Mouse (Mus musculus): ENCODE results near the gene Xpot. TPM values are rescaled to one million over a fixed set of nuclear protein-coding genes. Genes with fewer than 3 reads are reported as not detected.

The Xpot gene
- polyA plus RNA-seq (2014; fragmentation: Nextera tagmentation; extraction: Ambion mirVana): 24.2 and 35.3 TPM in 2 replicates

DNA sequence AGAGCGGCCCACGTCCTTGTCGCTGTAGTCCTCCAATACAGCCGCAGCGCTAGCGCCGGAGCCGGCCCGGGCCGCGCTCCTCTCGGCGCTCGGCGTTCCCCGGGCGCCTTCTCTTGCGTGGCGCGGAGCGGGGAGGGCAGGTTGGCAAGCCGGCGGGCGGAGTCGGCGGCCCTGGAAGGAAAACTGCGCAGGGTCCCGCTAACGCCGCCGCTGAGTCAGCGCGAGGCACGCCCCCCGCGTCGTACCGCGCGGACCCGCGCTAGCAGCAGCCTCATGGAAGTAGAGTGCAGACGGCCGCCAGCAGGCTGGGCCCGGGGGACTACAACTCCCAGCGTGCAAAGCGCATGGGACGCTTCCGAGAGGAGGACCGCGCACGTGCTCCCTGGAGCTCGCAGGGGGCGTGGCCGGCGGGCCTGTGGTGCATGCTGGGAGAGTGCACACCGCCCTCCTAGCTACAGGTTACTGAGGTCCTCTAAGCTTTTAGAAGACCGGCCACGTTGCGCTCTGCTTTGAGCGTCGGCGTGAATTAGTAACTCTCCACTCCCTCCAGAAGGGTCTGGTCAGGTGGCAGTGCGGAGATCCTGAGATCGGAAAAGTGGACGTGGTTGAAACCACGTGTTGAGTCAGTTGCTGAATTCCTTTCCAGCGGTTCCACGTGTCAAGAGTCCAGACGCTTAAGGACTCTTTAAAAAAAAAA, at the start of gene Xpot:
Xpot (minus strand) TSS at position 147 of the 697 bp plus-strand sequence.
- H3K27ac ChIP-seq (replicated peaks; ENCODE audit: low read depth, low read length): peak within 1 kb of the TSS; percentile 91
- H3K4me2 ChIP-seq (ENCODE audit: low read length): peak within 1 kb of the TSS; percentile 78
- peak within 1 kb of the TSS; percentile 75 for H3K4me3 ChIP-seq (replicated peaks; ENCODE audit: low read depth, low read length)
- H3K9me3 ChIP-seq (ENCODE audit: control insufficient read depth, low read length): no peaks in the 10 kb centered on the region
- DNase-seq (peak; percentile 99), ATAC-seq (ENCODE audit: low FRiP score, low TSS enrichment) (peak; percentile 100)
- H3K9ac ChIP-seq (replicated peaks; ENCODE audit: low read length): peak within 1 kb of the TSS; percentile 78
- H3K4me1 ChIP-seq (ENCODE audit: control insufficient read depth, insufficient read depth, low read length): peaks cover 11% of the 10 kb centered on the region; the same call in 1 of the 2 replicates
- WGBS: under 1% methylated on average over 70 of the region's 70 CpGs
- H3K36me3 ChIP-seq (ENCODE audit: control insufficient read depth, insufficient read depth, low read length): peaks cover 10% of the 10 kb centered on the region; the same call in 1 of the 2 replicates
- no peaks in the 10 kb centered on the region for H3K27me3 ChIP-seq (ENCODE audit: control insufficient read depth, insufficient read depth, low read length)

GRCm38 (mm10) chr10:121669103-121669502, 43.0 kb upstream of the Xpot start:
- Histone ChIP-seq H3K27me3 (ENCODE audit: control insufficient read depth, insufficient read depth, low read length) (no peaks in the 10 kb centered on the region), H3K4me3 (replicated peaks; ENCODE audit: low read depth, low read length) (no peak overlapping the region), H3K36me3 (ENCODE audit: control insufficient read depth, insufficient read depth, low read length) (no peaks in the 10 kb centered on the region), H3K9me3 (ENCODE audit: control insufficient read depth, low read length) (no peaks in the 10 kb centered on the region), H3K4me1 (ENCODE audit: control insufficient read depth, insufficient read depth, low read length) (no peaks in the 10 kb centered on the region; the same call in 1 of the 2 replicates), H3K9ac (replicated peaks; ENCODE audit: low read length) (no peak overlapping the region), H3K4me2 (ENCODE audit: low read length) (no peak overlapping the region), H3K27ac (replicated peaks; ENCODE audit: low read depth, low read length) (no peak overlapping the region)
- no peak for DNase-seq
- no peak for ATAC-seq (ENCODE audit: low FRiP score, low TSS enrichment)
- 93% methylated on average over 10 of the region's 10 CpGs for WGBS

DNA sequence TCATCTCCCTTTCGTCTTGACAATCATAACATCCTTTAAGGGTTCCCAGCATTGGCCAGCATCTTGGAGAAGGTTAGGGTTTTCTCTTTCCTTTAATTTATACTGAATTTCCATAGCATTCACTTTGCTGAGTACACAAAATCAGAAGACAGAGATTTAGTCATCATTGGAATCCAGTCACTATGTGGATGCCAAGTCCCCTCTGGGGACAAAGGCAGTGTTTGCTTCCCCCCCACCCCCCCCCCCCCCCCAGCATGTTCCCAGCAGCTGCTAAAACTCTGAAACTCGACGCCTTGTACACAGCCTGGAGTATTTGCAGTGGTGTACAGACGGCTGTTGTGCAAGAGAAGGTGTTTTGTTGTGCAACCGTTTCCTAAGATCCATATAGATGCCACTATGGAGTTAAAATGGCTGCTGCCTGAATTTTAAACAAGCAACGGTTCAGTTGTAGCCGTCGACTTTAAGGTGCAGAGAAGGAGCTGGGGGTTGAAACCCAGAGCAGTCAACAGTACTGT, 39.6 kb upstream of the Xpot start:
- no peak overlapping the region for H3K9ac ChIP-seq (replicated peaks; ENCODE audit: low read length)
- no peak overlapping the region for H3K27ac ChIP-seq (replicated peaks; ENCODE audit: low read depth, low read length)
- no peaks in the 10 kb centered on the region; the same call in 1 of the 2 replicates for H3K4me1 ChIP-seq (ENCODE audit: control insufficient read depth, insufficient read depth, low read length)
- no peak overlapping the region for H3K4me2 ChIP-seq (ENCODE audit: low read length)
- no peaks in the 10 kb centered on the region for H3K27me3 ChIP-seq (ENCODE audit: control insufficient read depth, insufficient read depth, low read length)
- WGBS: 79% methylated on average over 8 of the region's 8 CpGs
- ATAC-seq (ENCODE audit: low FRiP score, low TSS enrichment) (no peak), DNase-seq (no peak)
- H3K9me3 ChIP-seq (ENCODE audit: control insufficient read depth, low read length): no peaks in the 10 kb centered on the region
- no peaks in the 10 kb centered on the region for H3K36me3 ChIP-seq (ENCODE audit: control insufficient read depth, insufficient read depth, low read length)
- H3K4me3 ChIP-seq (replicated peaks; ENCODE audit: low read depth, low read length): no peak overlapping the region

GRCm38 (mm10) chr10:121663599-121663998, 37.5 kb upstream of the Xpot start:
- DNase-seq: peak; percentile 39

DNA sequence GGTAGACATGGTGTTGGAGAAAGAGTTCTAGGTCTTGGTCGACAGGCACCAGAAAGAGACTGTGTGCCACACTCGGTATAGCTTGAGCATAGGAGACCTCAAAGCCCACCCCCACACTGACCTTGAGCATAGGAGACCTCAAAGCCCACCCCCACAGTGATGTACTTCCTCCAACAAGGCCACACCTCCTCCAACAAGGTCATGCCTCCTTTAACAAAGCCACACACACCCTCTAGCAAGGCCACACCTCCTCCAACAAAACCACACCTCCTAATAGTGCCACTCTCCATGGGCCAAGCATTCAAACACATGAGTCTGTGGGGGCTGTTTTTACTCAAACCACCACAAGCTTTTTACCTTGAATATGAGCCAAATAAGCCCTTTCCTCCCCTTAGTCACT, 36.6 kb upstream of the Xpot start:
- ATAC-seq (ENCODE audit: low FRiP score, low TSS enrichment) (no peak), DNase-seq (no peak)
- H3K9ac ChIP-seq (replicated peaks; ENCODE audit: low read length): no peak overlapping the region
- no peak overlapping the region for H3K27ac ChIP-seq (replicated peaks; ENCODE audit: low read depth, low read length)
- no peaks in the 10 kb centered on the region; the same call in 1 of the 2 replicates for H3K4me1 ChIP-seq (ENCODE audit: control insufficient read depth, insufficient read depth, low read length)
- H3K27me3 ChIP-seq (ENCODE audit: control insufficient read depth, insufficient read depth, low read length): no peaks in the 10 kb centered on the region
- no peak overlapping the region for H3K4me2 ChIP-seq (ENCODE audit: low read length)
- H3K9me3 ChIP-seq (ENCODE audit: control insufficient read depth, low read length): no peaks in the 10 kb centered on the region
- 98% methylated on average over 2 of the region's 2 CpGs for WGBS
- H3K4me3 ChIP-seq (replicated peaks; ENCODE audit: low read depth, low read length): no peak overlapping the region
- no peaks in the 10 kb centered on the region for H3K36me3 ChIP-seq (ENCODE audit: control insufficient read depth, insufficient read depth, low read length)

More at GRCm38 (mm10) chr10:121663599-121663998, 37.5 kb upstream of the Xpot start:
- H3K4me1 ChIP-seq (ENCODE audit: control insufficient read depth, insufficient read depth, low read length): no peaks in the 10 kb centered on the region; the same call in 1 of the 2 replicates
- no peak overlapping the region for H3K4me3 ChIP-seq (replicated peaks; ENCODE audit: low read depth, low read length)
- no peak overlapping the region for H3K4me2 ChIP-seq (ENCODE audit: low read length)
- WGBS: 46% methylated on average over 13 of the region's 13 CpGs
- H3K36me3 ChIP-seq (ENCODE audit: control insufficient read depth, insufficient read depth, low read length): no peaks in the 10 kb centered on the region
- no peak for ATAC-seq (ENCODE audit: low FRiP score, low TSS enrichment)
- no peak overlapping the region for H3K27ac ChIP-seq (replicated peaks; ENCODE audit: low read depth, low read length)
- H3K9me3 ChIP-seq (ENCODE audit: control insufficient read depth, low read length): no peaks in the 10 kb centered on the region
- H3K9ac ChIP-seq (replicated peaks; ENCODE audit: low read length): no peak overlapping the region
- no peaks in the 10 kb centered on the region for H3K27me3 ChIP-seq (ENCODE audit: control insufficient read depth, insufficient read depth, low read length)

- Histone ChIP-seq H3K27ac (replicated peaks; ENCODE audit: low read depth, low read length) (no peak overlapping the region), H3K27me3 (ENCODE audit: control insufficient read depth, insufficient read depth, low read length) (no peaks in the 10 kb centered on the region), H3K4me1 (ENCODE audit: control insufficient read depth, insufficient read depth, low read length) (no peaks in the 10 kb centered on the region), H3K4me2 (ENCODE audit: low read length) (no peak overlapping the region), H3K4me3 (replicated peaks; ENCODE audit: low read depth, low read length) (no peak overlapping the region), H3K36me3 (ENCODE audit: control insufficient read depth, insufficient read depth, low read length) (no peaks in the 10 kb centered on the region), H3K9ac (replicated peaks; ENCODE audit: low read length) (no peak overlapping the region), H3K9me3 (ENCODE audit: control insufficient read depth, low read length) (no peaks in the 10 kb centered on the region)
- WGBS: 88% methylated on average over 4 of the region's 4 CpGs
- no peak for ATAC-seq (ENCODE audit: low FRiP score, low TSS enrichment)
- DNase-seq: no peak
These were observed 29.8 kb upstream of the Xpot start for GRCm38 (mm10) chr10:121655907-121656306.

DNA sequence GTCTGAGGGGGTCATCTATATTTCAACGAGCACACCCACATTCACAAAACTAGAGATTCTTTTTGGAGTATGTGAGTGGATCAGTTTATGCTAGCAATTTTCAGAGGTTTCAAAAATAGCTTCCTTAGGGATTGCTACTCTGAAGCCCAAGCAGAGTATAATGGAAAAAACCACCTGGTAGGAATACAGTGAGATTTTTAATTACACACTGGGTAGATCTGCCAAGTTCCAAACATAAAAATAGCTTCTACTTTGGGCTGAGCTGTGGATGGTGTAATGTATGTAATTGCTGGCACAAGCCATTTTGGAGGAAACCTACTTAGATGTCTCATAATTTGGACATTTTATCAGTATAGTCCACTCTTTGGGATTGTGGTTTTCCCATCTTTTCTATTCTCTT, 26.9 kb upstream of the Xpot start:
- Histone ChIP-seq H3K4me3 (replicated peaks; ENCODE audit: low read depth, low read length) (no peak overlapping the region), H3K4me1 (ENCODE audit: control insufficient read depth, insufficient read depth, low read length) (no peaks in the 10 kb centered on the region), H3K9me3 (ENCODE audit: control insufficient read depth, low read length) (no peaks in the 10 kb centered on the region), H3K9ac (replicated peaks; ENCODE audit: low read length) (no peak overlapping the region), H3K36me3 (ENCODE audit: control insufficient read depth, insufficient read depth, low read length) (no peaks in the 10 kb centered on the region), H3K27ac (replicated peaks; ENCODE audit: low read depth, low read length) (no peak overlapping the region), H3K4me2 (ENCODE audit: low read length) (no peak overlapping the region), H3K27me3 (ENCODE audit: control insufficient read depth, insufficient read depth, low read length) (no peaks in the 10 kb centered on the region)
- DNase-seq (no peak), ATAC-seq (ENCODE audit: low FRiP score, low TSS enrichment) (no peak)
- WGBS: 98% methylated on average over 1 of the region's 1 CpGs

DNA sequence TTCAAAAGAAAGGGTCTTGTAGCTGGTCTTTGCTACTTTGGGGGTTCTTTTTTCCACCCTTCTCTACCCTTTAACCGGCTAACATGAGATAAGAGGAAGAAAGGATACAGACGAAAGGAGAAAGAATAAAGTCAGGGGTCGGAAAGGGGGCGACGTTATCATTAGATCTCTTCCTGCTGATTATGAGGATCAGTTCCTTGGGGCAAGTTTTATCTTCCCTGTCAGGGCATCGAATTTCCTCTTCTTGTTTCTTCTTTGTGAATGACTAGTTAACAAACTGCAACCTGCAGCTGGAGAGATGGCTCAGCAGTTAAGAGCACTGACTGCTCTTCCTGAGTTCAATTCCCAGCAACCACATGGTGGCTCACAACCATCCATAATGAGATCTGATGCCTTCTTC, 20.2 kb upstream of the Xpot start:
- no peak overlapping the region for H3K4me3 ChIP-seq (replicated peaks; ENCODE audit: low read depth, low read length)
- no peak overlapping the region for H3K27ac ChIP-seq (replicated peaks; ENCODE audit: low read depth, low read length)
- no peaks in the 10 kb centered on the region for H3K9me3 ChIP-seq (ENCODE audit: control insufficient read depth, low read length)
- H3K27me3 ChIP-seq (ENCODE audit: control insufficient read depth, insufficient read depth, low read length): peaks cover 25% of the 10 kb centered on the region
- no peak overlapping the region for H3K4me2 ChIP-seq (ENCODE audit: low read length)
- peaks cover 10% of the 10 kb centered on the region; the same call in 1 of the 2 replicates for H3K4me1 ChIP-seq (ENCODE audit: control insufficient read depth, insufficient read depth, low read length)
- DNase-seq: no peak
- H3K9ac ChIP-seq (replicated peaks; ENCODE audit: low read length): no peak overlapping the region
- ATAC-seq (ENCODE audit: low FRiP score, low TSS enrichment): no peak
- 76% methylated on average over 6 of the region's 6 CpGs for WGBS
- H3K36me3 ChIP-seq (ENCODE audit: control insufficient read depth, insufficient read depth, low read length): no peaks in the 10 kb centered on the region

All from midbrain, embryonic 14.5 days (tissue).